Mouse (Mus musculus): Measurements from ENCODE around the gene Slc6a6.

GRCm38 (mm10) chr6:91752884-91753283, 69.0 kb downstream of the Slc6a6 start:
- TF ChIP-seq POLR2A (IDR thresholded peaks at IDR 0.05; ENCODE audit: extremely low read depth, insufficient read depth, low read length) (no peak), CTCF (IDR thresholded peaks at IDR 0.05; ENCODE audit: low read depth, low read length) (no peak)
